Mouse (Mus musculus) left cerebral cortex, postnatal 14 days (tissue): ENCODE measurements around the gene Tcta. TPM values are rescaled to one million over a fixed set of nuclear protein-coding genes. Genes with fewer than 3 reads are reported as not detected.

Experiments used
- DNase-seq, 2 experiments: peaks; one replicate each; pipeline ENCODE4 v3.0.0; 2021 to 2022; ENCODE audit warnings: low spot score in 2 of 2, mixed read lengths in 1 of 2
- intact Hi-C: fragments of 180-260 bp; cut with DNase I; formaldehyde crosslinking; loops from one replicate; pipeline ENCODE4 v1.15.1; 2025
- long read RNA-seq, 2 experiments: library from polyadenylated mRNA; stranded (forward); transcript quantifications; one replicate each; pipeline ENCODE4 v2.0.0; 2021
- total RNA-seq, 2 experiments: library from RNA; stranded (reverse); gene quantifications; 2 replicates each; pipeline ENCODE4 v1.2.3; 2021

Tcta gene
- 10 to 100 TPM; 45.9 to 46.1 TPM for total RNA-seq
- long read RNA-seq, experiment 1, transcript Tcta-201 (3 exons, 1,668 nt), result minor isoform, 9 of 55 reads
- long read RNA-seq, experiment 1, transcript Tcta-202 (3 exons, 1,094 nt), result major isoform, 40 of 55 reads
- long read RNA-seq, experiment 1, partial matches to known transcripts, result 3 of 55 reads
- long read RNA-seq, experiment 1, other reads (novel, unspliced or antisense), result 3 of 55 reads
- long read RNA-seq, experiment 2, transcript Tcta-201 (3 exons, 1,668 nt), result minor isoform, 6 of 58 reads
- long read RNA-seq, experiment 2, transcript Tcta-202 (3 exons, 1,094 nt), result major isoform, 45 of 58 reads
- long read RNA-seq, experiment 2, partial matches to known transcripts, result 2 of 58 reads
- long read RNA-seq, experiment 2, other reads (novel, unspliced or antisense), result 5 of 58 reads

GRCm38 (mm10) chr9:108305629-108306520, at the start of gene Tcta, which contains the start of gene Rhoa:
TSS of gene Tcta (minus strand) at chr9:108306160.
TSS of gene Rhoa (plus strand) at chr9:108306129.
- intact Hi-C loops, result loop anchor here (1.0 kb wide), 1 partner anchor 41 kb away; the partner anchor contains the start of gene Usp4

GRCm38 (mm10) chr9:108349727-108350126, 43.8 kb upstream of the Tcta start:
- intact Hi-C loops, result no loop called here
- DNase-seq, result no peak

More at GRCm38 (mm10) chr9:108305629-108306520, at the start of gene Tcta, which contains the start of gene Rhoa:
- DNase-seq, result peak; percentile 99 to 100

DNA sequence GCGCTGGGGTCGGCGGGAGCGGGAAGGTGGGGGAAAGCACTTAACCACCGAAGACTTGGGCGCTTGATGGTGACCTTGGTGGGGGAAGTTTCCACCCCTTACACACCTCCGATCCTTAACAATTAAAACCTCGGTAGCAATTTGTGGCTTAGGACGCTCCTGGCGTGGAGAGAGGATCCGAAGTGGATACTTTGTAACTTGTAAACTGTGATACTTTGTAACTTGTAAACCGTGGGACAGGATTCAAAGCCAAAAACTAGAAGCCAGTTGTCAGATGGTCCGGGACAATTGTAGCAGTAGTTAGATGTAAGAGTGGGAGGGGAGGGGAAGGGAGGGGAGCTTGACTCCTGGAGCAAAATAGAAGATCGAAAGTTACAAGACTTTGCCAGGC, 42.3 kb upstream of the Tcta start:
- no peak for DNase-seq
- intact Hi-C loops, result no loop called here

DNA sequence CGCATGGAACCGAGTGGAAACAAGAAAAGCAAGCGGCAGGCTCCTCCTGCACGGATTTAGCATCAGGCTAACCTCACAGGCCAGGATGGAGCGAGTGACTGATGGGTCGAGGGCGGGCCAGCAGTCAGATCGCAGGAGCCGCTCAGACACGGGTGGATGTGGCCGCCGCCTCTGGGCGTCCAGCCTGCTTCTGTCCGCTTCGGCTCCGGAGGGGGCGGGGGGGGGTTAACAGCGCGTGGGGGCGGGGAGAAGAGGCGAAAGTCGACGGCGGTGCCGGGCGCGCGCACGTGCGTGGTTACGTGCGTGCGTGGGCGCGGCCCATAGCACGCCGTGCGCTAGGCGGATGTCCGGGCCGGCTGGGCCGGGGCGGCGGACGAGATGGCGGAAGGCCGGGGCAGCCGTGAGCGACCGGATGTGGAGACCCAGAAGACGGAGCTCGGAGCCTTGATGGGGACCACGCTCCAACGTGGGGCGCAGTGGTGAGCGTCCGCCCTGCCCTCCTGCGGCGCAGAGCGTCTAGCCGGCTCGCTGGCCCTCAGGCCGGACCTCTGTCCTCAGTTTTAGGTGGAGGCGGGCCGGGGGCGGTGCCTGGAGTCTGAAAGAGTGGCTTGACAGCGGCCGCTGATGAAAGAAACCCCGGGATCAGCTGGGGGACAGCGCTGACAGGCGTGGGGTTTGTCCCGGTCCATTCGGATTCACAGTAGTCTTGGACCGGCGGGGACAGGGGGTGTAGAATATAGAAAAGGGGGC, 41.8 kb upstream of the Tcta start, which contains the start of gene Usp4:
Usp4 (plus strand) TSS at position 314 of the 750 bp plus-strand sequence.
- peak; percentile 89 to 90 for DNase-seq
- intact Hi-C loops, result loop anchor here (1.0 kb wide), 1 partner anchor 41 kb away; the partner anchor contains the start of genes Rhoa and Tcta

DNA sequence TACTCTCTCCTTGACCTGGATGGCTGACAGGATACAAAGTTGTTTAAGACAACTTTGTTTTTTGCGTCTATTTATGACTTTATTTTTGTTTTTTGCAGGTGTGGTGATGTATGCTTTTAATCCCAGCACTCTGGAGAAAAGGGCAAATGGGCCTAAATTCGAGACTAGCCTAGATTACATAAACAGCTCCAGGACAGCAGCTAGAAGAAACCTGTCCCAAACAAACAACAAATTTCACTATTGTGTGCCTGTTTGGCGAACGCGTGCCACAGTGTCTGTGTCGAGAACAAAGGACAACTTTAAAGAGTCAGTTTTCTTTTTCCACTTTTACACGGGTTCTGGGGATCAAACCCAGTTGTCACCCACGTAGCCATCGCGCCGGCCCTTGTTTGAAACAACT, 41.1 kb upstream of the Tcta start:
- no peak for DNase-seq
- intact Hi-C loops, result loop anchor here (1.0 kb wide), 1 partner anchor 41 kb away; the partner anchor contains the start of genes Rhoa and Tcta

DNA sequence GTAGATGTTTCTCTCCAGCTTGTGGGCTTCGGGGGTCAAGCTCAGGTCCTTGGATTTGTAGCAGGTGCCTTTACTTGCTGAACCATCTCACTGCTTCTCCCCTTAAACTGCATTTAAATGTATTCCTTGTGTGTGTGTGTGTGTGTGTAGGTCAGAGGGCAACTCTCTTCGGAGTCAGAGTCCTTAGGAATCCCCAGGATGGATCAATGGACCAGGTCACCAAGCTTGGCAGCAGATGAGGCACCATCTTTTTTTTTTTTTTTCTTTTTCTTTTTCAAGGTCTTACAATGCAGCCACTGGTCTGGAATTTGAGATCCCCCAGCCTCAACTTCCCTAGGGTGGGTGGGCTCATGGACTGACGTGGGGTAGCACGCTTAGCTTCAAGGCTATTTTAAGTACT, 38.5 kb upstream of the Tcta start:
- DNase-seq, result no peak
- intact Hi-C loops, result no loop called here

- no peak for DNase-seq
- intact Hi-C loops, result no loop called here
These were observed 37.9 kb upstream of the Tcta start for GRCm38 (mm10) chr9:108343835-108344234.

GRCm38 (mm10) chr9:108343331-108343730, 37.4 kb upstream of the Tcta start:
- no peak for DNase-seq
- intact Hi-C loops, result no loop called here

DNA sequence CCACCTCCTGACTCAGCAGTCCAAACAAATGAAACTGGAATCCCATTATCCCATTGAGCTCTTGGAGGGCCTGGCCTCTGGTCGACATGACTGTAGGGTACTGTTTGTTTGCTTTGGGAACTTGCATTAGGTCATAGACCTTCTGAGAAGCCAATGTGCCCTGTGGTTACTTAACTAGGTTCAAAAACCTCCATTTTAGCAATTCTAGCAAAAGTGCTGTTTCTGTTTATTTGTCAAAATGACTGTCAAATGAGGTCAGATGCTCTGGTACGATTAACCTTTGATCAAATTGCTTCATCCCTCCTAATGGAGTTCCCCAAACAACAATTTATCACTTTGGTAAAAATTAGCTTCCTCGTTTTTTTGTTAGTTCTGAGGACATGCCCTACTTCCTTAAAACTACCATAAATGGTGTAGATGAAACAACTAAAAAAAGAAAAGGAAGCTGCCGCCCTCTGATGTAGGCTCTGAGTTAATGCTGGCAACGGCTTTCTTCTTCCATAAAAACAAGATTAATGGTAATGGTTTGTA, 36.4 kb upstream of the Tcta start:
- intact Hi-C loops, result no loop called here
- peak in 1 of 2 experiments; percentile 37 for DNase-seq

DNA sequence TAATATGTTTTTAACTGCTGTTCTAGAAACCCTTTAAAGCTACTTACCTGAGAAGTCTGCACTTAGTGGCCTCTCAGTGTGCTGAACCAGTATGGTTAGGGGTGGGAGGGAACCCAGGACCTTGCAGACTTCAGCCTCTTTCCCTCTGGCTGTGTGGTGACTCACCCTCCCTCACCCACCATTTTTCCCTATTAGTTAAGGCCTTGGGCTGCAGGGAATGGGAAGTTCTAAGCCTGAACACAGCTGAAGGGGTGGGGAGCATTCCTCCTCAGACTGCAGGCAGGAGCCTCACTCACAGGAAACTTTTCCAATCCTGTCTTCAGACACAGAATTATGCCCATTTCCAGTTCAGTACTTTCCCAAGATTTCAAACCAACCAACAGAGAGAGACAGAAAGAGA, 35.8 kb upstream of the Tcta start:
- intact Hi-C loops, result no loop called here
- no peak for DNase-seq

DNA sequence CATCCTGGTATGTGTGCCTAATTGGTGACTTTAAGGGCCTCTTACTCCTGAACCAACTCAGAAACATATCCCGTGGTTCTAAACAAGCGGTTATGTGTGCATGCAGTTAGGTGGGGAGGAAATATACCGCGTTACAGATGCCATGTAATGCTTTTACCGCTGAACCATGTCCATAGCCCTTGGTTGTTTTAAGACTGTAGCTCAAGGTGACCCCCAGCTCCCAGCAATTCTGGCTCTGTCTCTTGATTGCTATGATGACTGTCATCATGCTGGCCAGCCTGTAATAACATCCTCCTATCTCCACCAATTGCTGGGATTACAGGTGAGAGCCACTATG, 35.1 kb upstream of the Tcta start:
- no peak for DNase-seq
- intact Hi-C loops, result no loop called here

DNA sequence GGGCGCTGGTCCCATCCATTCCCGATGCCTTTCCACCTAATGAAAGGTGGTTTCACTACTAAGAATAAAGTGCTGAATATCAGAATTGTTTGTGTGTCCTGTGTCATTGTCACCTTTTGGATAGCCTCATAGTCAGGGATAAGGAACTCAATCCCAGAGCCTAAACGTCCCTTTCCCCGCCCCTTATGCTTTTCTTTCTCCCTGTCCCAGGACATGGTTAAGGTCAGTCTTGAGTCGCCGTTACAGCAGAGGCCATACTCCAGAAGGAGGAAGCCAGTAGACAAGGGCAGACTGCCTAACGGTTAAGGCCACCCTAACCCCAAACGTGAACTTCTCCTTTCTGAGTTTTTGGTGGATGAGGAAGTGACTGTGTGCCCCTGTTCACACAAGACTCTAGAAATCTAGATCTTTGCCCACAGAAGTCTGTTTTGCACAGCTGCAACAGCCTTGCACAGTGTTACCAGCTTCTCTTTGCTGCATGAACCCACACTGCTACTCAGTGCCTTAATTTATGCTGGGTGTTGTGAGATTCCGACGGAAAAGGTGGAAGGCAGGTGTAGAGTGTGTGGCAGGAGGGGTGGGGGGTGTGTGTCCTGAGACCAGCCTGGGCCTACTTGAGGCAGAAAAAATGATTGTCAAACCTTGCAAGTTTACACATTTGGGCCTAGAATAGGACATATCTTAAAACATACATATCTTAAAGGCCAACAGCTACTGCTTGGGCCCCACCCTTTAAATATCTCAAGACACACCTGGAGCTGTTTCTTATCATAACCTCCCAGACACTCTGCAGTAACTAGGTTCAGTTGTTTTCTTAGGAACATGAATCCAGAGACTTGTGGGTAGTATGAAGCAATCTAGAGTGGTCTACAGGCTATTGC, 34.5 kb upstream of the Tcta start:
- intact Hi-C loops, result no loop called here
- DNase-seq, result peak in 1 of 2 experiments; percentile 33

- DNase-seq, result peak in 1 of 2 experiments; percentile 15
- intact Hi-C loops, result no loop called here
These were observed 33.9 kb upstream of the Tcta start for GRCm38 (mm10) chr9:108339886-108340257.

DNA sequence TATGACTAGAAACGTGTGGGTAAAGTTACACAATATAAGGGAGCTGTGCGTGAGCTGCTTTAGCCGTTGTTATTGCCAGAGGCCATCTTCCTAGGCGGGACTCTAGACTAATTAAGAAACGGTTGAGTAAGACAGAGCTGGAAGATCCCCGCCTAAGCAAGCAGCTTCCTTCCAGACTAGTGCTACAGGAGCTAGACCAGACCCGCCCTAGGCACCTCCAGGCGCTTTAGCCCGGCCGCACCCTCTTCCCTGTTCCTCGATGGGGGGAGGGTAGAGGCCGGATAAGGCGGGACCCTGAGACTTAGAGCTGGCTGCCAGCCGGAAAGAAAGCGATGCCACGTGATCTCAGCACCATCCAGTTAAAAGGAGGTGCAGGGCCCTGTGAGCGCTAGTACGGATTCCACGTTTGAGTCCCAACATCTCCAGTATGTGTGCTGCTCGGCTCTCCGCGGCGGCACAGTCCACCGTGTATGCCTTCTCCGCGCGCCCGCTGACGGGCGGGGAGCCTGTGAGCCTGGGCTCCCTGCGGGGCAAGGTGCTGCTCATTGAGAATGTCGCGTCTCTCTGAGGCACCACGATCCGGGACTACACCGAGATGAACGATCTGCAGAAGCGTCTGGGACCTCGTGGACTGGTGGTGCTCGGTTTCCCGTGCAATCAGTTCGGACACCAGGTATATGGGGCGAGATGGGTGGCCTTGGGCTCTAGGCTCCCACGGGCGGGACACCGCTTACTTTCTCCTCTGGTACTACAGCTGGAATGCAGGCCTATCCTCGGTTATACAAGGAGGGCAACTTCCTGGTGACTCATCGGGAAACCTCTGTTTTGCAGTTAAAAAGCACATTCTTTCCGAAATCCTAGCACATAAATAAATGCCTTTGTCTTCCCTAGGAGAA, 33.2 kb upstream of the Tcta start, which contains the start of gene Gpx1:
Gpx1 (plus strand) TSS at position 18 of the 896 bp plus-strand sequence.
- intact Hi-C loops, result no loop called here
- peak; percentile 84 to 86 for DNase-seq

- intact Hi-C loops, result no loop called here
- no peak for DNase-seq
These were observed 32.6 kb upstream of the Tcta start for GRCm38 (mm10) chr9:108338551-108338885.

DNA sequence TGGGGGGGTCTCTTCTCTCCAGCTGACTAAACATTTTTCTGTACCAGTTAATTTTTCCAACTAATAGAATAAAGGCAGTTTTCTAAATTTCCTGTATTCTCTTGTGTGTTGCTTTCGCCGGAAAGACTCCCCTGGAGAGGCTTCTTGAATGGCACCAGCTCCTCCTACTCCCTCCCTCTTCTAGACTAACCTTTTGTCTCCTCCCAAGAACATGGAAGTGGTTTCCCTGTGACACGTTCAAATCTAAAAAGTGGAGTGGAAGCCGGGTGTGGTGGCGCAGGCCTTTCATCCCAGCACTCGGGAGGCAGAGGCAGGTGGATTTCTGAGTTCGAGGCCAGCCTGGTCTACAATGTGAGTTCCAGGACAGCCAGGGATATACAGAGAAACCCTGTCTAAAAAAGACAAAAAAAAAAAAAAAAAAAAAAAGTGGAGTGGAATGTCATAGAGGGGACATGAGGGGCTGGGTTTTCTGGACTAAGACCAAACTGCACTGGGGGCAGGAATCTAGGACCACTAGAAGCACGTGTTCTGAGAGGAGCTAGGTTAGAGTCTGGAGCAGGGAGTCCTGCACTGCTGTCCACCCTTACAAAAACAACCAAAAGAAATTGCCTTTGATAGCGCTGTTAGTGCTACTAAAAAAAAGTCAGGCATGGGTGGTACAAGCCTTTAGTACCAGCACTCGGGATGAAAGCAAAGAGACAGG, 32.0 kb upstream of the Tcta start:
- intact Hi-C loops, result no loop called here
- no peak for DNase-seq

DNA sequence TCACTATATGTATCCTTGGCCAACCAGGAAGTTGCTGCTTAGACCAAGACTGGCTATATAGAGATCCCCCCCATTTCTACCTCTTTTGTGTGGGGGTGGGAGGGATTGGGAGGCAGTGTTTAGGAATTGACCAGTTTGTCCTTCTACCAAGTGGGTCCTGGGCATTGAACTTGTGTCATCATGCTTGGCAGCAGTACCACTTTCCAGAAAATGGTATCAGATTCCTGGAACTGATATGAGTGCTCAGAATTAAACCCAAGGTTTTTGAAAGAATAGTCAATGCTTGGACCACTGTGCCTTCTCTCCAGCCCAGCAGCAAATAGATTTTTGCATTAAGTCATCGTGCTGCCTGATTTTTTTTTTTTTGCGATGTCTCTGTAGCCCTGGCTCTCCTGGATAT, 19.9 kb upstream of the Tcta start:
- no peak for DNase-seq
- intact Hi-C loops, result no loop called here
